Mouse (Mus musculus): ENCODE measurements around the gene Deup1. TPM values are rescaled to one million over a fixed set of nuclear protein-coding genes. Genes with fewer than 3 reads are reported as not detected.

The Deup1 gene
- polyA plus RNA-seq, 1 experiment from 2014 or later: 0.20 TPM

DNA sequence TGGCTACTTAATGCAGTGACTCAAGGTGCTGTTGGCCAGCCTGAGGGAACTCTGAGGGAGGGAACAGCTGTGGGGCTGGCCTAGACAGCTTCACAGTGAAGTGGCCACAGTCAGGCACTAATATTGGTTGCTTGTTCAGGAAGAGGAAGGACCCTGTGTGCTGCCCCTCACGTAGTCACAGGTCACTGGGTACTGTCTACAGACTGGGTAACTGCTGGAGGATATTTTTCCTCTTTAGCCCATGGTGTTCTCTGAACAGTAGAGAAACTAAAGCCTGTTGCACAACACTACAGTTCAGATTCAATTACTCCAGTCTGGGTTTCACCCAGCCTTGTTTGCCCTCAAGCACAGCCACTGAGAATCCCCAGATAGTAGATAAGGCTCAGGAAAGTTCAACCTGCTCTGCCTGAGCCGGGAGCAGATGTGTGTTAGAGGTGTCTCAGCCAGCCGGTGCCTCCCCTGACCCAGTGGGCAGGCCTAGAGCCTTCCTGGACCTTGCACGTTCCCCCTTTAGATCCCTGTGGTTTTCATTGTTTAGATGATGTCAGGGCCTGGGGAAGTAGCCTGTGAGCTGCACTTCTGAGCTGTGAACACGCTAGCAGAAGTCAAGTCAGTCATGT, 85.9 kb downstream of the Deup1 start:
- no peak overlapping the region for H3K4me2 ChIP-seq (ENCODE audit: low read length)
- H3K4me3 ChIP-seq (ENCODE audit: control insufficient read depth in 1 of 2, insufficient read depth in 1 of 2, low read depth in 1 of 2, low read length in 2 of 2): no peak overlapping the region
- no peak for ATAC-seq (ENCODE audit: insufficient number of reproducible peaks, insufficient read depth, low FRiP score, low read depth)
- H3K36me3 ChIP-seq (ENCODE audit: control insufficient read depth, insufficient read depth, low read length): 0 out of 2 replicates have a peak, but pooled peaks cover 5% of the 10 kb centered on the region
- H3K27ac ChIP-seq (replicated peaks in 1 of 2; ENCODE audit: control insufficient read depth in 1 of 2, insufficient read depth in 1 of 2, low read depth in 2 of 2, low read length in 2 of 2): no peak overlapping the region
- 41% methylated on average over 5 of the region's 5 CpGs for WGBS
- peaks cover 3 to 16% of the 10 kb centered on the region in 2 experiments; a peak in 2 of 4 replicates for H3K4me1 ChIP-seq (ENCODE audit: control insufficient read depth in 2 of 2, insufficient read depth in 2 of 2, low read length in 2 of 2)
- H3K9me3 ChIP-seq (ENCODE audit: control insufficient read depth, low read length): no peaks in the 10 kb centered on the region
- no peak overlapping the region for H3K9ac ChIP-seq (ENCODE audit: low read length)
- no peaks in the 10 kb centered on the region for H3K27me3 ChIP-seq (ENCODE audit: control insufficient read depth, insufficient read depth, low read length)

DNA sequence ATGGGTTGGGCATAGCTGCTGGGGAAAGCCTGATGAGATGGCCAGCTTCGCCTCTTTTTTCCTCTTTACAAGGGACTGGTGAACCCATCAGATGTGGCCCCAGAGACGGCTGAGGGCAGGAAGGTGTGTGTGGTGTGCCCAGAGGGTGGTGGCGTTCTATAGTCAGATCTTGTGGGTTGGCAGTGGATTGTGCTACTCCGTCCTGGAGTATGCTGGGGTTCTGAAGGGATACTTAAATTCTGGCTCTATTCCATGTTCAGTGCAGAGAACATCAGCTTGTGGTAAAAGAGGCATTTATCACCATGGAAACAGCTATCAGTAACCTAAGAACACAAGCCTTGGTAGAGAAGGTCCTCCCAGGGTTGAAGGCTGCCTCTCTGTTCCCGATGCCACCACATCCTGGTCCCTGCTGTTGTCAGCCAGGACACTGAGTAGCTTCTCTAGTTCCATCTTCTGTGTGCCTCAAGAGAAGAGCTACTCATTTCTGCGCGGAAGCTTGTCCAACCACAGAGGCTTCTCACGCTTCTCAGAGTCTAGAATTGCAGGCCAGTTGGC, 88.7 kb downstream of the Deup1 start:
- H3K4me1 ChIP-seq (ENCODE audit: control insufficient read depth in 2 of 2, insufficient read depth in 2 of 2, low read length in 2 of 2): peaks cover 18 to 34% of the 10 kb centered on the region in 2 experiments
- H3K36me3 ChIP-seq (ENCODE audit: control insufficient read depth, insufficient read depth, low read length): 0 out of 2 replicates have a peak, but pooled peaks cover 5% of the 10 kb centered on the region
- ATAC-seq (ENCODE audit: insufficient number of reproducible peaks, insufficient read depth, low FRiP score, low read depth): no peak
- no peaks in the 10 kb centered on the region for H3K27me3 ChIP-seq (ENCODE audit: control insufficient read depth, insufficient read depth, low read length)
- H3K4me3 ChIP-seq (ENCODE audit: control insufficient read depth in 1 of 2, insufficient read depth in 1 of 2, low read depth in 1 of 2, low read length in 2 of 2): no peak overlapping the region
- no peak overlapping the region for H3K27ac ChIP-seq (replicated peaks in 1 of 2; ENCODE audit: control insufficient read depth in 1 of 2, insufficient read depth in 1 of 2, low read depth in 2 of 2, low read length in 2 of 2)
- WGBS: 74% methylated on average over 8 of the region's 8 CpGs
- no peak overlapping the region for H3K9ac ChIP-seq (ENCODE audit: low read length)
- no peaks in the 10 kb centered on the region for H3K9me3 ChIP-seq (ENCODE audit: control insufficient read depth, low read length)
- H3K4me2 ChIP-seq (ENCODE audit: low read length): no peak overlapping the region

GRCm38 (mm10) chr9:15537455-15538048, 90.2 kb downstream of the Deup1 start:
- Histone ChIP-seq H3K9ac (ENCODE audit: low read length) (no peak overlapping the region), H3K4me1 (ENCODE audit: control insufficient read depth in 2 of 2, insufficient read depth in 2 of 2, low read length in 2 of 2) (peaks cover 25 to 41% of the 10 kb centered on the region in 2 experiments), H3K27me3 (ENCODE audit: control insufficient read depth, insufficient read depth, low read length) (no peaks in the 10 kb centered on the region), H3K9me3 (ENCODE audit: control insufficient read depth, low read length) (no peaks in the 10 kb centered on the region), H3K4me2 (ENCODE audit: low read length) (no peak overlapping the region), H3K27ac (replicated peaks in 1 of 2; ENCODE audit: control insufficient read depth in 1 of 2, insufficient read depth in 1 of 2, low read depth in 2 of 2, low read length in 2 of 2) (no peak overlapping the region), H3K36me3 (ENCODE audit: control insufficient read depth, insufficient read depth, low read length) (0 out of 2 replicates have a peak, but pooled peaks cover 5% of the 10 kb centered on the region), H3K4me3 (ENCODE audit: control insufficient read depth in 1 of 2, insufficient read depth in 1 of 2, low read depth in 1 of 2, low read length in 2 of 2) (no peak overlapping the region)
- 94% methylated on average over 3 of the region's 3 CpGs for WGBS
- no peak for ATAC-seq (ENCODE audit: insufficient number of reproducible peaks, insufficient read depth, low FRiP score, low read depth)

GRCm38 (mm10) chr9:15536861-15537426, 90.8 kb downstream of the Deup1 start:
- no peak for ATAC-seq (ENCODE audit: insufficient number of reproducible peaks, insufficient read depth, low FRiP score, low read depth)
- H3K4me3 ChIP-seq (ENCODE audit: control insufficient read depth in 1 of 2, insufficient read depth in 1 of 2, low read depth in 1 of 2, low read length in 2 of 2): no peak overlapping the region
- H3K4me1 ChIP-seq (ENCODE audit: control insufficient read depth in 2 of 2, insufficient read depth in 2 of 2, low read length in 2 of 2): peaks cover 23 to 35% of the 10 kb centered on the region in 2 experiments
- 91% methylated on average over 5 of the region's 5 CpGs for WGBS
- H3K9me3 ChIP-seq (ENCODE audit: control insufficient read depth, low read length): no peaks in the 10 kb centered on the region
- no peak overlapping the region for H3K4me2 ChIP-seq (ENCODE audit: low read length)
- no peak overlapping the region for H3K27ac ChIP-seq (replicated peaks in 1 of 2; ENCODE audit: control insufficient read depth in 1 of 2, insufficient read depth in 1 of 2, low read depth in 2 of 2, low read length in 2 of 2)
- no peak overlapping the region for H3K9ac ChIP-seq (ENCODE audit: low read length)
- no peaks in the 10 kb centered on the region for H3K27me3 ChIP-seq (ENCODE audit: control insufficient read depth, insufficient read depth, low read length)
- H3K36me3 ChIP-seq (ENCODE audit: control insufficient read depth, insufficient read depth, low read length): 0 out of 2 replicates have a peak, but pooled peaks cover 5% of the 10 kb centered on the region

GRCm38 (mm10) chr9:15535418-15535817, 92.3 kb downstream of the Deup1 start:
- Histone ChIP-seq H3K9me3 (ENCODE audit: control insufficient read depth, low read length) (no peaks in the 10 kb centered on the region), H3K9ac (ENCODE audit: low read length) (no peak overlapping the region), H3K4me1 (ENCODE audit: control insufficient read depth in 2 of 2, insufficient read depth in 2 of 2, low read length in 2 of 2) (peaks cover 23 to 34% of the 10 kb centered on the region in 2 experiments), H3K36me3 (ENCODE audit: control insufficient read depth, insufficient read depth, low read length) (0 out of 2 replicates have a peak, but pooled peaks cover 2% of the 10 kb centered on the region), H3K4me2 (ENCODE audit: low read length) (no peak overlapping the region), H3K4me3 (ENCODE audit: control insufficient read depth in 1 of 2, insufficient read depth in 1 of 2, low read depth in 1 of 2, low read length in 2 of 2) (no peak overlapping the region), H3K27me3 (ENCODE audit: control insufficient read depth, insufficient read depth, low read length) (no peaks in the 10 kb centered on the region), H3K27ac (replicated peaks in 1 of 2; ENCODE audit: control insufficient read depth in 1 of 2, insufficient read depth in 1 of 2, low read depth in 2 of 2, low read length in 2 of 2) (peak overlapping the region in 1 of 2 experiments; percentile 14; a peak in 1 of 4 replicates)
- WGBS: 31% methylated on average over 5 of the region's 5 CpGs
- peak; percentile 37; the same call in 1 of the 2 replicates for ATAC-seq (ENCODE audit: insufficient number of reproducible peaks, insufficient read depth, low FRiP score, low read depth)

GRCm38 (mm10) chr9:15534110-15534509, 93.6 kb downstream of the Deup1 start:
- WGBS: 74% methylated on average over 2 of the region's 2 CpGs
- Histone ChIP-seq H3K27me3 (ENCODE audit: control insufficient read depth, insufficient read depth, low read length) (no peaks in the 10 kb centered on the region), H3K4me2 (ENCODE audit: low read length) (no peak overlapping the region), H3K9ac (ENCODE audit: low read length) (no peak overlapping the region), H3K36me3 (ENCODE audit: control insufficient read depth, insufficient read depth, low read length) (no peaks in the 10 kb centered on the region), H3K9me3 (ENCODE audit: control insufficient read depth, low read length) (no peaks in the 10 kb centered on the region), H3K27ac (replicated peaks in 1 of 2; ENCODE audit: control insufficient read depth in 1 of 2, insufficient read depth in 1 of 2, low read depth in 2 of 2, low read length in 2 of 2) (no peak overlapping the region), H3K4me1 (ENCODE audit: control insufficient read depth in 2 of 2, insufficient read depth in 2 of 2, low read length in 2 of 2) (peaks cover 27 to 43% of the 10 kb centered on the region in 2 experiments), H3K4me3 (ENCODE audit: control insufficient read depth in 1 of 2, insufficient read depth in 1 of 2, low read depth in 1 of 2, low read length in 2 of 2) (no peak overlapping the region)
- no peak for ATAC-seq (ENCODE audit: insufficient number of reproducible peaks, insufficient read depth, low FRiP score, low read depth)

- Histone ChIP-seq H3K36me3 (ENCODE audit: control insufficient read depth, insufficient read depth, low read length) (no peaks in the 10 kb centered on the region), H3K27me3 (ENCODE audit: control insufficient read depth, insufficient read depth, low read length) (no peaks in the 10 kb centered on the region), H3K4me3 (ENCODE audit: control insufficient read depth in 1 of 2, insufficient read depth in 1 of 2, low read depth in 1 of 2, low read length in 2 of 2) (no peak overlapping the region), H3K4me1 (ENCODE audit: control insufficient read depth in 2 of 2, insufficient read depth in 2 of 2, low read length in 2 of 2) (peaks cover 32 to 45% of the 10 kb centered on the region in 2 experiments), H3K27ac (replicated peaks in 1 of 2; ENCODE audit: control insufficient read depth in 1 of 2, insufficient read depth in 1 of 2, low read depth in 2 of 2, low read length in 2 of 2) (no peak overlapping the region), H3K9ac (ENCODE audit: low read length) (no peak overlapping the region), H3K9me3 (ENCODE audit: control insufficient read depth, low read length) (no peaks in the 10 kb centered on the region), H3K4me2 (ENCODE audit: low read length) (no peak overlapping the region)
- ATAC-seq (ENCODE audit: insufficient number of reproducible peaks, insufficient read depth, low FRiP score, low read depth): no peak
- WGBS: 49% methylated on average over 11 of the region's 11 CpGs
These were observed 94.2 kb downstream of the Deup1 start for GRCm38 (mm10) chr9:15533336-15534070.

Data from heart, embryonic 14.5 days (tissue).